Mouse (Mus musculus): Measurements from ENCODE around the gene Calhm5.

Calhm5 gene

DNA sequence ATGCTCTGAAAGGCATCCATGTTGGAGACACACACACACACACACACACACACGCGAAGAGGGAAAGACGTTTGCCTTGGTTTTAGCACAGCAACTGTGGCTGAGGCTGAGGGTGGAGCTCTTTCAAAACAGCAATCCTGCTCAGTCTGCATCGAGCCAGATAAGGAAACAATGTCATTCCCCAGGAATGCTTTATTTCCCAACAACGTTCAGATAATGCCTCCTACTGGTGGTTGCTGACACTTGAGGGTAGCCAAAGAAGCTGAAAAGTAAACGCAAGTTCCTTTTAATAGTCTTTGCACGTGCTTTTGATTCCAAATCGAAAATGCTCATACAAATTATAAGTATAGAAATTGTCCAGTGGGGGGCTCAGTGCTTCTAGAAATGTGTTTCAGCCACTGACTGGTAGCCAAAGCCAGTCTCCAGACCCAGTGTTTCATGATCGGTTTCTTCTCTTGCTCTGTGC lies at the start of gene Calhm5:
Gene Calhm5 (minus strand): TSS at position 102 of the 466 bp plus-strand sequence.
- peak; percentile 30 for DNase-seq (ENCODE audit: low read depth)

DNA sequence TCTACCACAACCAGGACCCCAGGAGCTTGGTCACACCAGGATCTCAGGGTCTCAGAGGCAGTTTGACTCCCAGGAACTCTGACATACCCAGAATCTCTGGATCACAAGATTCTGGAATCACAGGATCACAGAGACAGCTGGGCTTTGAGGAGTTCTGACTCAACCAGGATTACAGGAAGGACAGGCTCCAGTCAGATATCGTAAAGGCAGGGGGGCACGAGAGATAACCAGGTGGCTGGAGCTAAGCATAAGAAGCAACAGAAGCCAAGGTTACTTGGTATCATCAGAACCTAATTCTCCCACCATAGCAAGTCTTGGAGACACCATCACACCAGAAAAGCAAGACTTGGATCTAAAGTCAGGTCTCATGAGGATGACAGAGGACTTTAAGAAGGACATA lies 45.4 kb upstream of the Calhm5 start:
- DNase-seq (ENCODE audit: low read depth) = no peak

DNA sequence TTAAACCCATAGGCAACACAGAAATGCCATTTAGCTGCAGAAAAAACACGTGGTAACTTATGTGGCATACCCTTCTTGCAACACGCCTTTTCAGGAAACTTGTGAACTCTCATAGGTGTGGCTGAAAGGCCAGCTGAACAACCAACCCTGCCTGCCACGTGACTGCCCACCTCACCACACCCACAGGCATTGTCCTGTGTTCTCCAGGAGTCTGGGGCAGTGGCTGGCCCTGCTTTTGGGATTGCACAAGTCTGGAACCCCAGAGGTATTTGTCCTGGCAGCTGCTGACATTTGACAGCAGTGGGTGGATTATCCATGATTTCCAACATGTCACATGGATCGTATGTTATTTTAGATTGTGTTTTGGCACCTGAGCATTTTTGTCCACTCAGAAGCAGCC lies 43.4 kb upstream of the Calhm5 start:
- no peak for DNase-seq (ENCODE audit: low read depth)

DNA sequence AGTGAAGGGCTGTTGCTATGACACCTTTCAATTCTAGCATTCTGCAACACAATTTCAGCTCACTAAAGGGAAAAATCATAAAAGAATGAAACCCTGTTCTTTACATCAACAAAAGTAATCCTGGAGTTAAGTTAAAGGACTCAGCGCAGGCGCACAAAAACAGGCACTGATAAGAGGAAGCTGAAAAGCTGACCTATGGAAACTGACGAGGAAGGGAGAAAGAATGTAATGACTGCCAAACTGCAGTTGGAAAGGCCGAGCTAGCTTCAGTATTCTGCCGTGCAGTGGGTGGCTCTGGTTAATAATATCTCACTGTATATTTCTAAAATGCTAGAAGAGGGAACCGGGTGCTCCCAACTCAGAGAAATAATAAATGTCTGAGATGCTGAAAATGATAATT lies 41.7 kb upstream of the Calhm5 start:
- no peak for DNase-seq (ENCODE audit: low read depth)

DNA sequence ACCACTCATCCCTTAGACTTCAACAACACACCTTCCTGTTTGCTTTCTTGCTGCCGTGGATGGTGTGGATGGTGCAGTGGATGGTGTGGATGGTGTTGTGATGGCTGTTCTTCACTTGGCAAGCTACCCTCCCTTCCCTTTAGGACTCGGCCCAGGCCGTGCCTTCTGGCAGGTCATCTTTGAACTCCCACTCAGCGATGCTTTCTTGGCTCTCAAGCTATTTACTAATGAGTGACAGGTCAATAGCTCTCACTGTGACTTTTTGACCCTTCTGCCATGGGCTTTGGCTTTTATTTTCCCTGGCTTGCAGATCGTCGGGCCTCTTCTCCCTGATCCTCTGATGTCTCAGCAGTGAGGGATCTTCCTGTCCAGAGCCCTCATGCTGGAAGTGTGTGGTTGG lies 40.1 kb upstream of the Calhm5 start:
- DNase-seq (ENCODE audit: low read depth) = no peak

DNA sequence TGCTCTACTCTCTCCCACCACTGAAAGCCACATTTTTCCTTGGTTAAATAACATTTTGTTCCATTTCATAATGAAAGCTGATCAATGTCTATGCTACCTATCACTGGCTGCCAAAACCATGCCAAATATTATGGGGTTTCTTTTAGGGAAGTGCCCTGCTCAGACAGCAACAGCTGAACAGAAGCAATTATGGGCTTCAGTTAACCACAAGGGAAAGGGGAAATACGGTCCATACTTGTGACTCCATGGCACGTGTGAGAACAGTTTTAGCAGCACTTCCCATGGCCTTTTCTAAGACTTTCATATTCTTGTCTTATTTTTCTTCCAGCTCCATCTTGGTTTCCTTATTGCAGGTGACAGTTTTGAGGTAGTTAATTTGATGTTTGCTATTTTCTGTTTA lies 35.0 kb upstream of the Calhm5 start:
- no peak for DNase-seq (ENCODE audit: low read depth)

DNA sequence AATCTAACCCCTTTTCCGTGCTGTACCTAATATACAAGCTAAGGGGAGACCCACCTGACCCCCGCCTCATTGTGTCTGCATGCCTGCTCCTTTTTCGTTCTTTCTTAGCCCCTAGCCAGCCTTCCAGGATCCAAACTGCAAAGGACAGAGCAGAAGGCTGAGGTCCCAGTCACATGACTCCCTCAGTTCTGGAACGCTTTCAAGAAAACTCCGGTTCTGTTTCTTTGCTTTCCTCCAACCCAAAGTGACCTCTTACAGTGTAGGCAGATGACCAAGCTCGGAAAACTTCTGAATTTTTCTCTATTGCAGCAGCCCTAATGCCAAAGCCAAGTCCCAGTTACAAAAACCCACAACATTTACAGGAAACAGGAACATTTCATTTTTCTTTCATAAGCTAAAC lies 32.1 kb upstream of the Calhm5 start:
- no peak for DNase-seq (ENCODE audit: low read depth)

DNA sequence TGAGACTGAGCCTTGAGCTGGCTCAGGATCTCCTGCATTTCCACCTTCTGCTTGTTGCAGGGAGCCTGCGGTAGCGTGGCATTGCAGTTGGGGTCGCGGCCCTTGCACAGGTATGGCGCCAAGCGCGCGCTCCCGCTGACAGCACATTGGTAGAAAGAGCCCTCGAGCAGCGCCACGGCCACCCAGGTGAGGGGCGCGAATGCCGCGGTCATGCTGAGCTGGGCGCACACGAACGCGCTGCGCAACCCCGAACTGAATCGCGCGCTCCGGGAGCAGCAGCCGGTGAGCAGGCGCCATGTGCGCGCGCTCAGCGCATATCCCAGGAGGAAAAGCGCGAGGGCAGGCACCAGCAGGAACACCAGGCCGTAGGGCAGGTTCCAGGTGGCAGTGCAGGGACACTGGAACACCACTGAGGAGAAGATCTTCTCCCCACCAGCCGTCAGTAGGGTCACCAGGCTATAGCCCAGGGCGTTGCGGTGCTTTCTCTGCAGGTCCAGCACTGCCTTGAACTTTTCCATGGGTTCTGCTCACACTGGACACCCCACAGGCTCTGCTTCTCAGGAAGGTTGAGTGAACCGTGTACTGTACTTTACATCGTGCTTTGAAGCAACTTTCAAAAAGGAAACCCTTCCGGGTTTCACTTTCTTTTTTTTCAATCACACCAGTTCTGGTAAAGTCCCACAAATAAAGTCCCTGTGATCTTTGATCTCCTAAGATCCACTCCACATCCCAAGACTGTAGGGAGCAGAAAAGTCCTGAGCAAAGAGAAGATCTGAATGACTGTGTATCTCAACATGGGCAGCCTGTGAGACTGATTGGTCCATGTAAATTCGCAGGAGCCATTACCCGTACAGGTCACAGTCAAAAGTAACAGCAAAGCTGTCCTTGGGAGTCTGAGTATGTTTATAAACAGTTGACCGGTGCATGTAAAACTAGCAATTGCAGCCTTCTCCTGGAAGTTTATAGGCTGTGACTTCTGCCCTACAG lies 31.4 kb upstream of the Calhm5 start, which contains the start of gene Calhm6:
Gene Calhm6 (minus strand): TSS at position 593 of the 987 bp plus-strand sequence.
- peak; percentile 65 for DNase-seq (ENCODE audit: low read depth)

DNA sequence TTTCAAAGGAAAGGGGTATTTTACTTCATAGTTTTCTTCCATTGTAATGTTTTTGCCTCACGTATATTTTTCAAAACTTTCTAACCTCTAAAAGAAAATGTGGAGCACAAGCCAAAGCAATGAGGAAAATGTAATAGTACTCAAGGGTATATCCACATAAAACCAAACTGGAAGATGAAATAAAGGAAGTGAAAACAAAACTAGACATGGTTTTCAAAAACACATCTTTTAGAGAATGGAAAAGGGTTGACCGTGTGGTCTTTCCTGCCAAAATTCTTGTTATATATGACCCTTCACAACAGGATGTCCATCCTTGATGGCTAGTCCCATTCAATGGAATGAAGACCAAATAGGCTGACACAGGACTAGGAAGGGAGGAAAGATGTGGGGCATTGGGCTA lies 22.1 kb upstream of the Calhm5 start:
- no peak for DNase-seq (ENCODE audit: low read depth)

DNA sequence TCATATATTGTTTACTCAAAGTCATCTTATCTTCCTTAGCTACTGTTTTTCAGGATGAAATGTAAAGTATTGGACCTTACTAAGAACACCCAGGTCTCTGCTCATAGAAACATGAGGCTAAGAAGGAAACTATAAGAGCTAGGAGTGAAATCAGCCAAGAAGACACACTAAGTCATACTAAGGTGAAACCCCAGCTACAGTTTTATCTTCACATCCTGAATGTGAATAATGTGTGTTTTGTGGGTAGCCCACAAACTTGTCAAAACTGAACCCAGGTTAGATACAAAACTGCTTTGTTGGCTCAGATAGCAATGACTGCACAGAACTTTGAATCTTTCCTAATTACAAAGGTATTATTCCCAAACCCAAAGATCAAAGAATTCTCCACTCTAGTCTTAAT lies 21.5 kb upstream of the Calhm5 start:
- peak; percentile 48 for DNase-seq (ENCODE audit: low read depth)

DNA sequence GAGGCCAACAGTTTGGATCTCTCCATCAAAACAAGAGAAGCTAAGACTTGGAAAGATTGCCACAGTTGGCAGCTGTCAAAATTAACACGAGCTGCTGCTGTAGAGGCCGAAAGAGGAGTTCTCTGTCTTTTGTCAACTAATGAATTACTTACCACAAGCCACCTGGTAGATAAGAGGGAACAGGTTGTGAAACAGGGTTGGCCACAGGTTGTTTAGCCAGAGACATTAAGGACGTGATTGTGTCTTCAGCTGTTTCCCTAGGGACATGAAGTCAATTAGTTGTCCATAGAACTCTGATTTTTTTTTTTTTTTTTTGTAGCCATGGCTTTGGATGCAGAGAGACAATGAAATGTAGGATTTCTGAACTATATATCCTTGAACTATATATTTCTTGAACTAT lies 20.8 kb upstream of the Calhm5 start:
- no peak for DNase-seq (ENCODE audit: low read depth)

DNA sequence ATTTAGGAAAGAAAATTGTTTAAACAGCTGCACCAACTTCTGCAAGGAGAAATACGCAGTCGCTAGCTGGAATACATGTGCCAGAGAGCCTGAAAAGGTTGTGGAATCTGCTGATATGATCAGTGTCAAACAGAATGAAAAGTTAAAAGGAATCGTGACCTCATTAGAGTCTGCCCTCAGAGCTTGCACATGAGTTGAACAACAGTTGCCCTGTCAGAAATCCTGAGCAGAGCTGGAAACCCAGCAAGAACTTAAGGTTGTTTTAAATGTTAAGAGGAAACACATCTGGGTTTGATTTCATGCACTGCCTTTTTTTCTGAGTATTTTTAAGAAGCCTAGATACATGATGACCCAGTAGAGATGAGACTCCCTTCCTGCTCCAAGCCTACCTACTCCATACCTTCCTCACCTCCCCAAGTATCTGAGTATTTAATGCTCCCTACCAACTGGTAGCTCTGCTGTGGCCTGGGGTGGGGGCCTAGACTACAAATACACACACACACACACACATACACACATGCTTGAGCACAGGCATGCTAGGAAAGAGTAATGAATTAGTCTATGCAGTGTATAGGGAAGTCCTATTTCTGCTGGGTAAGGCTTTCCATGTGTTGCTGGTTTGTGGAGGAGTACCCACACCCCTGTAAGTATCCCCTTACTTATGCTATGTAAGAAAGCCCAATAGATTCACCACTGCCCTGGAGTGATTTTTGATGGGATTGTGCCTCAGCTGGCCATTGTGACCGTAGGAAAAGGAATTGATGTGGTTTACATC lies 15.8 kb upstream of the Calhm5 start:
- no peak for DNase-seq (ENCODE audit: low read depth)

DNA sequence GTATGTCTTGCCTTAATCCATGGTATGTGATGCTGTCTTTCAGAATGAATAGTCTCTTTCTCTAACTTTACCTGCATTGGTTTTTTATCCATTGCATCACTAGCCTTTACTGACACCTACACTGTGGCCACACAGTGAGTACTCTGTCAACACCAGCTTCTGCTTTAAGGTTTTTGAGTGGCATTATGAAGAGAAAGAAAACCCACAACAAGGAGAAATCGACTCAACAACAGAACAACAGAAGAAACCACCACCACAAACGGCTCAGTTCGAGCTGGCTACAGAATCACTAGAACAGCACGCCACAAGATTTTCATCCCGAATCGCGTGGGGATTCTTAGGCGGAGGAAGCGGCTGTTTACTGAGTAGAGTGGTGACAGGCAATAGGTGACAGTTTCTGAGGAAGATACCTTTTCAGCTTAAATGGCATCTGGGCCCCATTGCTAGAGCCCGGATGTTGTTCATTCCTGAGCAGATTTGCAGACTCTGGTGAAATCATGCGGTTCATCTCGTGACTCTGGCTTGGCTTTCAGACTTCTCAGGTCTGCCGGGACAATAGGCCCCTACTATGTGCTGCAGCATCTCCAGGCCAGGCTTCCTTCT lies 14.6 kb upstream of the Calhm5 start:
- peak; percentile 68 for DNase-seq (ENCODE audit: low read depth)

DNA sequence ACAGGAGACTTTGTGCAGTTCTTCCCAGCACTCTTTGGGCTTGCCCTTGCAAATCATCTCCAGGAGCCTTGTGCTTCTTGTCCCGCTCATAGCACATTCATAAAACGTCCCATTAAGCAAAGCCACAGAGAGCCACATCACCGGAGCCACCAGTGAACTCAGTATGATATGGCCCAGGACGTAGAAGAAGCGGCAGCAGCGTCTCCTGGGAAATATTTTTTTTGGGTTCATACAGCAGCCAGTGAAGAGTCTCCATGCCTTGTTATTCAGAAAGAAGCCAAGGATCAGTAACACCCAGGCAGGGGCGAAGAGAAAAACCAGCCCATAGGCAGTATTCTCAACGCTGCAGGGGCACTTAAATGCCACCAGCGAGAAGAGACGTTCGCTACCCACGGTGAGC lies 355 bp downstream of the Calhm5 start:
- DNase-seq (ENCODE audit: low read depth) = no peak

DNA sequence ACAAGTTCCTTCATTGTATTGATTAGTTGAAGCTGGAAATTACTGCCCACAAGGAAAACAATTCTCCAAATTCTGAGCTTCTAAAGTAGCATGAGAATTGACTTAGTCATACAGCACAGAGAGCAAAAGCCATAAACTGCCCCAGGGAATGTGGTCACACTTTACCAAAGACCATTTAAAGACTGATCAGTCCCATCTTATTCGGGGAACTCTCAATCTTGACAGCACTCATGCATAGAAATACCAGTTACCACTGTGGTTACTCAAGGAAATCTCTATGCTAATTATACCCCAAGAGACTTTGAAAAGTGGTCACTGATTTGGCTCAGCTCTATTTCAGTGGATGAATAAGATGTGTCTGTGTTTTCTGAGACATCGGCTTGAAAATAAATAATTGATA lies 1.2 kb downstream of the Calhm5 start:
- no peak for DNase-seq (ENCODE audit: low read depth)

DNA sequence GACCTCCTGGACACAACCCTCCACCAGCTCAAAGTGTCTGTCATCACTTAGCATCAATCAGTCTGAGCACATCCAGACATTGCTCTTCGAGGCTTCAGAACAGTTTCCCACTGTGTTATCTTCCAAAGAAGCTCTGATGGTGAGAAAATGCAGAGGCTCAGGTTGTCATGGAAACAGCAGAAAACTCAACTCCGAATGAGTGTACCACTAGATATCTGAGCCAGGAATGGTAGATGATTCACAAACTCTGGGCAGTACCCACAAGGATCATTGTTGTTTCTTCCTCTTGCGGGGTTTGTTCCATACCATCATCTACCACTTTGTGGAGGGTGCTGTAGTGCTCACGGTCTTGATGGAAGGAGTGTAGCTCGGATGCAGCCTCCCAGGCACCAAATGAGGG lies 4.4 kb downstream of the Calhm5 start:
- DNase-seq (ENCODE audit: low read depth) = no peak

DNA sequence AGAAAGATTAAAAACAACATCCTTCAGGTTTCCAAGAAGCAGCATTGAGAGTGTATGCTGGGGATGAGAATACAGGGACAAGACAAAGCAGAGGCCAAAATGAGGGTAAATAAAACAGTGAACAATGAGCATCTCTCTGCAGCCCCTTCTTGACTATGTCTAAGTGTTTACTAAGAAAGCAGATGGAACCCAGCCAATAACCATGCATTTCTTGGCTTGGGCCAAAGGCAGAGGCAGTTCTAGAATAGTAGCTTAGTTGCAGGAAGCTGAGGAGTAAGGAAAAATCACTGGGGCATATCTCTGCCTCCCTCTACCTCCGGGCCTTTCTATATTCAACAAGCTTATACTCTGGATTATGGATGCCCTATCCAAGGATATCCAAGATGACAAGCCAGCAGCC lies 5.8 kb downstream of the Calhm5 start:
- DNase-seq (ENCODE audit: low read depth) = no peak

DNA sequence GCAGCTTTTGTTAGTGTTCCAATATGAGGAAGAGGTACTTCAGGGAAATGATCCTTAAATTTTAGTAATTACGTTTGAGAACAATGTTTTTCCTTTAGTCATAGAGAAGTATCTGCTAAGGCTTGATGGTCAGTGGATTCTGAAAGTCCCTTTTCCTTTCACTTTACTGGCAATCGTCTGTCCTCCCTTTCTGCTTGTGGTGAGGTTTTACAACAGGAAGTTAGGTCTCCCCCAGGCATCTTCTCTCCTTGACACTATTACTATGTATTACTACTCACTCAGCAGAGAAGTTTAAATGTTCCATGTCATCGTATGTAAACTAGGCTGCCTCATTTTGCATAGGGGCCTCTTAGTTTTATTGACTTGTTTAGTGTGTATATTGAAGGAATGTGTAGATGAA lies 6.8 kb downstream of the Calhm5 start:
- no peak for DNase-seq (ENCODE audit: low read depth)

DNA sequence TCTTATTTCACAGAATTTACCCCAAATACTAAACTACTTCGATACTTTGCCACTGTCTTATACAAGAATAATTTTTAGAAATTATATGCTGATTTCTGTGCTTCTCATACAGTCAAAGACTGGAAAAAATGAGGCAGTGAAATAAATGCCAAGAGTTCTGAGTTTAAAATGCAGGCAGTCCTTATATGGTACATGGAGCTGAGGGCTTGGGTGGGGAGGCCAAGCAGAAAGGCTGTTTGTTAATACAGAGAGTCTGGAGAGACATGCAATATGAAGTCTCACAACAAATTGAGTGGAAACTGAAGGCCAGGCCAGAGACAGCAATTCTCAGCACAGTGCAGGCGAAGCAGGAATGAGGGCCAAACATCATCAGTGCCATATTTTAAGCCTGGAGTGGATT lies 7.8 kb downstream of the Calhm5 start:
- DNase-seq (ENCODE audit: low read depth) = no peak

DNA sequence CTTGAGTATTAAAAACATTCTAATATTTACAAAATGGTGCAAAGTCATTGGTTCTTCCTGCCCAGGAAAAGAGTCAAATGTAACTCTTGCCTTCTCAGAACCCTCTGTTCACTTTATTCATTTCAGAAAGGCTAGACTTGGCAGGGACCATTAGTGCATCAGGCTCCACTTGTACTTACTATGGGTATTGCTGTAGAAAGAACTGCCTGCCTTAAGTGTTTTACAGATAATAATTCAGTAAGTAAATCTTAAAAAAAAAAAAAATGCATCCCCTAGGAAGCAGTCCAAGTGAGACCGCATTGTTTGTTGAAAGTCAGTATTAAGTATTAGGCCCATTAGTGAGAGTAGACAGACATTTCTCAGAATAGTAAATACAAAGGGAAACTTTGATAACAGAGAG lies 9.8 kb downstream of the Calhm5 start:
- DNase-seq (ENCODE audit: low read depth) = no peak

DNA sequence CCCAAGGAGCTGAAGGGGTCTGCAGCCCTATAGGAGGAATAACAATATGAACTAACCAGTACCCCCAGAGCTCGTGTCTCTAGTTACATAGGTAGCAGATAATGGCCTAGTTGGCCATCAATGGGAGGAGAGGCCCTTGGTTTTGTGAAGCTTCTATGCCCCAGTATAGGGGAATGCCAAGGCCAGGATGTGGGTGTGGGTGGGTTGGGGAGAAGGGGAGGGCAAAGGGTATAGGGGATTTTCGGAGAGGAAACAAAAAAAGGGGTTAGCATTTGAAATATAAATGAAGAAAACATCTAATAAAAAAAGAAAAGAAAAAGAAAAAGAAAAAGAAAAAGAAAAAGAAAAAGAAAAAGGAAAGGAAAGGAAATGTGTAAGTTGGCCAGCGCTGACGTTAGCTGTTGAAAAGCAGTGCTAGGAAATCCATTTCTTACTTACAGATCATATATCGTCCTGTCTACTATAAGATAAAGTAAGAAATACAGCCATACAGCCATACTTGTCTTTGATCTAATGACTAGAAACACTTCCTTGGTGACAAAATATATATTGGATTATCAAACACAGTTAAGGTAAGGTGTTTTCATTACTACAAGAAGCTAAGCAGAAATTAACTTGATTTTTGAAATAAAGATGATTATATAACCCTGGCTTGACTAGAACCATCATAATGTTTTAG lies 21.7 kb downstream of the Calhm5 start:
- DNase-seq (ENCODE audit: low read depth) = peak; percentile 52

DNA sequence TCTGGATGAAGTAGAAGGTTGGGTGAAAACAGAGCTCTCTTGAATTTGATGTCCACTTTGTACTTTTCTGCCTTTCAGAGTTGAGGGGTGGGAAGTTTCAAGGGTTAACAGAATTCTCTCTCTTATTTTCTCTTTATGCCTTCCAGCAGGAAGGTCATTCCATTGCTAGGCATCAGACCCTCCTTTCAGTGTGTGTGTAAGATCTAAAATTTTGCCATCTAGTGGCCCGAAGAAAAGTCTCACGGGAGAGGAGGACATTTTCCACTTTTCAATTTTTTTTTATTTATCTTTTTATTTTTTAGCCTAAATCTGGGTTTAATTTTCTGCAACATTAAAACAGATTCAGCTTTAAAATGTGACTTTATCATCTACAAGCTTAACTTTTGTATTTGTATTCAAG lies 24.7 kb downstream of the Calhm5 start:
- DNase-seq (ENCODE audit: low read depth) = no peak

Data from induced T-regulatory cell, adult 2 months (primary cell).